Mouse (Mus musculus): ENCODE results near the gene Hes7.

The Hes7 gene

GRCm38 (mm10) chr11:69119446-69120155 lies 603 bp upstream of the Hes7 start:
- no peak for DNase-seq (ENCODE audit: low spot score in 2 of 2)

GRCm38 (mm10) chr11:69121001-69121740 lies 967 bp downstream of the Hes7 start:
- no peak for DNase-seq (ENCODE audit: low spot score in 2 of 2)

GRCm38 (mm10) chr11:69121741-69122335 lies 1.6 kb downstream of the Hes7 start:
- DNase-seq (ENCODE audit: low spot score in 2 of 2), result no peak

GRCm38 (mm10) chr11:69122336-69122951 lies 2.2 kb downstream of the Hes7 start, which contains the start of gene 9130213A22Rik:
TSS of gene 9130213A22Rik (minus strand) at chr11:69122589.
- DNase-seq (ENCODE audit: low spot score in 2 of 2), result peak; percentile 79 to 84

- peak; percentile 77 to 81 for DNase-seq (ENCODE audit: low spot score in 2 of 2)
Observed at GRCm38 (mm10) chr11:69123056-69123692, 3.0 kb downstream of the Hes7 start.

GRCm38 (mm10) chr11:69123693-69124497 lies 3.7 kb downstream of the Hes7 start:
- DNase-seq (ENCODE audit: low spot score in 2 of 2), result peak; percentile 80 to 83

GRCm38 (mm10) chr11:69124498-69124847 lies 4.3 kb downstream of the Hes7 start:
- DNase-seq (ENCODE audit: low spot score in 2 of 2), result no peak

- peak; percentile 73 to 74 for DNase-seq (ENCODE audit: low spot score in 2 of 2)
Observed at GRCm38 (mm10) chr11:69125041-69125851, 5.0 kb downstream of the Hes7 start.

- DNase-seq (ENCODE audit: low spot score in 2 of 2), result no peak
Observed at GRCm38 (mm10) chr11:69125852-69125918, 5.5 kb downstream of the Hes7 start, which contains the start of gene Aloxe3. TSS of gene Aloxe3 (plus strand) at chr11:69125896.

GRCm38 (mm10) chr11:69125919-69126705 lies 5.9 kb downstream of the Hes7 start:
- peak in 1 of 2 experiments; percentile 30 for DNase-seq (ENCODE audit: low spot score in 2 of 2)

- DNase-seq (ENCODE audit: low spot score in 2 of 2), result no peak
Observed at GRCm38 (mm10) chr11:69126706-69127095, 6.5 kb downstream of the Hes7 start.

GRCm38 (mm10) chr11:69128426-69129122 lies 8.4 kb downstream of the Hes7 start:
- DNase-seq (ENCODE audit: low spot score in 2 of 2), result no peak

- DNase-seq (ENCODE audit: low spot score in 2 of 2), result no peak
Observed at GRCm38 (mm10) chr11:69133566-69133922, 13.3 kb downstream of the Hes7 start.

GRCm38 (mm10) chr11:69133923-69134621 lies 13.9 kb downstream of the Hes7 start:
- peak in 1 of 2 experiments; percentile 45 for DNase-seq (ENCODE audit: low spot score in 2 of 2)

GRCm38 (mm10) chr11:69134622-69134968 lies 14.4 kb downstream of the Hes7 start:
- no peak for DNase-seq (ENCODE audit: low spot score in 2 of 2)

- no peak for DNase-seq (ENCODE audit: low spot score in 2 of 2)
Observed at GRCm38 (mm10) chr11:69135361-69135760, 15.2 kb downstream of the Hes7 start.

GRCm38 (mm10) chr11:69147546-69147945 lies 27.3 kb downstream of the Hes7 start:
- DNase-seq (ENCODE audit: low spot score in 2 of 2), result no peak

GRCm38 (mm10) chr11:69148451-69148960 lies 28.3 kb downstream of the Hes7 start:
- no peak for DNase-seq (ENCODE audit: low spot score in 2 of 2)

GRCm38 (mm10) chr11:69149728-69150127 lies 29.5 kb downstream of the Hes7 start:
- DNase-seq (ENCODE audit: low spot score in 2 of 2), result no peak
